12 mouse cellular contexts compared by ENCODE assay signal in the genomic region with DNA sequence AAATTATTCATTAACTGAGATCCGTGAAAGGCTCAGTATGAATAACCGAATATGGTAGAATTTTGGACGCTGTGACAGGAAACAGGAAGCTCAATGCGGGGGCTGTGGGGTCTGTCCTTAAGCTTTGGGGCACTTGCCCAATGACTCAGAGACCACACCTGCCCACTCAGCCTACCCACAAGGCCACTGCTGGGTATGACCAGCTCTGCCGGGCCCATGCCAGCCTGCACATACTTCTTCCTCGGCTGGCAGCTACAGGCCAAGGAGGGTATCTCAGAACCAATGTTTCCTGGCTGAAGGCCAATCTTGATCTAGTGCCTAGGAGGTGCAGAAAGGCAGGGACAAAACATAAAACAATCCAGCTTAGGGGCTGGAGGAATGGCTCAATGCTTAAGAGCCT.
A peak's percentile ranks its signal among the peaks of the same experiment; 100 is the strongest.
DNase-seq lines count a peak whose midpoint lies in the region; ATAC-seq and TF ChIP-seq lines count a peak whose summit lies in the region.
"Had no signal": no experiment of that assay in that cellular context is flagged by ENCODE, and none has a peak within 500 bp of the region (broad histone marks: within the 10 kb centered on the region; RNA-seq: fewer than 3 reads in every experiment).

No protein-coding gene starts in this region.

- H3K4me2 ChIP-seq in kidney, embryonic 15.5 days = no peak overlapping the region
- H3K4me2 ChIP-seq in myocyte (ENCODE audit: low read depth) = peak overlapping the region; percentile 71
- no peak overlapping the region for H3K4me2 ChIP-seq in midbrain, embryonic 13.5 days (replicated peaks)

- no peak overlapping the region for H3K4me3 ChIP-seq in layer of hippocampus, adult 2 months
- H3K4me3 ChIP-seq in brown adipose tissue, adult 24 weeks (ENCODE audit: insufficient read depth, low read depth, low read length) = no peak overlapping the region
- no peak overlapping the region for H3K4me3 ChIP-seq in kidney, embryonic 15.5 days (replicated peaks)
- no peak overlapping the region for H3K4me3 ChIP-seq in myocyte
- no peak overlapping the region for H3K4me3 ChIP-seq in midbrain, embryonic 13.5 days (replicated peaks)

- H3K27me3 ChIP-seq in kidney, embryonic 15.5 days = no peaks in the 10 kb centered on the region
- no peaks in the 10 kb centered on the region for H3K27me3 ChIP-seq in myocyte (ENCODE audit: control insufficient read depth, insufficient read depth, insufficient read length)
- peaks cover 3% of the 10 kb centered on the region; the same call in 1 of the 2 replicates for H3K27me3 ChIP-seq in midbrain, embryonic 13.5 days

- TF ChIP-seq CTCF in layer of hippocampus, adult 2 months (conservative IDR thresholded peaks at IDR 0.05) = no peak

- H3K9ac ChIP-seq in kidney, embryonic 15.5 days = no peak overlapping the region
- no peak overlapping the region for H3K9ac ChIP-seq in midbrain, embryonic 13.5 days (replicated peaks)
- H3K9ac ChIP-seq: forebrain, postnatal 0 days had no signal

- H3K79me2 ChIP-seq in myocyte (ENCODE audit: control insufficient read depth, insufficient read depth) = peaks cover 12% of the 10 kb centered on the region

- 64% methylated on average over 6 of the region's 6 CpGs for WGBS in kidney, embryonic 15.5 days
- WGBS in midbrain, embryonic 13.5 days = 93% methylated on average over 6 of the region's 6 CpGs

- DNase-seq in layer of hippocampus, adult 2 months (ENCODE audit: low spot score in 2 of 2) = no peak
- DNase-seq in layer of hippocampus, adult 9-10 months (ENCODE audit: low spot score) = no peak
- DNase-seq in retina, embryonic 14.5 days (ENCODE audit: low spot score) = no peak
- DNase-seq: cerebellum, adult 18-20 months; forebrain, postnatal 0 days; layer of hippocampus, adult 9-11 months had no signal

- H3ac ChIP-seq in myocyte (ENCODE audit: control insufficient read depth, insufficient read length) = no peak overlapping the region

- H3K27ac ChIP-seq in layer of hippocampus, adult 2 months = 0 out of 2 replicates have a peak overlapping the region, but pooled peaks have one; percentile 25
- 0 out of 2 replicates have a peak overlapping the region, but pooled peaks have one; percentile 1 for H3K27ac ChIP-seq in brown adipose tissue, adult 24 weeks (replicated peaks; ENCODE audit: low read depth, low read length)
- H3K27ac ChIP-seq in kidney, embryonic 15.5 days = no peak overlapping the region
- no peak overlapping the region for H3K27ac ChIP-seq in midbrain, embryonic 13.5 days

- ATAC-seq in kidney, embryonic 15.5 days (replicated peaks; ENCODE audit: low FRiP score) = peak; percentile 76
- ATAC-seq in midbrain, embryonic 13.5 days = no peak
- ATAC-seq in cerebellum, adult (ENCODE audit: insufficient number of reproducible peaks, low FRiP score, low TSS enrichment) = no peak
- ATAC-seq: forebrain, postnatal 0 days; midbrain, embryonic 16.5 days had no signal

- H3K9me3 ChIP-seq in kidney, embryonic 15.5 days (replicated peaks) = no peaks in the 10 kb centered on the region
- no peaks in the 10 kb centered on the region for H3K9me3 ChIP-seq in midbrain, embryonic 13.5 days

- TF ChIP-seq POLR2A in myocyte (IDR thresholded peaks at IDR 0.05; ENCODE audit: insufficient read length, low read depth) = no peak

- H3K4me1 ChIP-seq in brown adipose tissue, adult 24 weeks (ENCODE audit: control insufficient read depth, insufficient read depth, insufficient read length, low read length) = peaks cover 10% of the 10 kb centered on the region
- peaks cover 20% of the 10 kb centered on the region for H3K4me1 ChIP-seq in kidney, embryonic 15.5 days
- H3K4me1 ChIP-seq in midbrain, embryonic 13.5 days (replicated peaks) = peaks cover 17% of the 10 kb centered on the region

- no peaks in the 10 kb centered on the region for H3K36me3 ChIP-seq in kidney, embryonic 15.5 days
- no peaks in the 10 kb centered on the region for H3K36me3 ChIP-seq in myocyte (ENCODE audit: control insufficient read depth, insufficient read depth)
- H3K36me3 ChIP-seq in midbrain, embryonic 13.5 days = no peaks in the 10 kb centered on the region

TF ChIP-seq in myocyte, 11 proteins besides CTCF, POLR2A, EP300 and RAD21:
- TF ChIP-seq E2F4 (IDR thresholded peaks at IDR 0.05; ENCODE audit: insufficient read depth) (no peak), TCF12 (IDR thresholded peaks at IDR 0.05; ENCODE audit: insufficient read depth, poor library complexity, severe bottlenecking) (no peak), REST (IDR thresholded peaks at IDR 0.05; ENCODE audit: insufficient read depth, insufficient read length) (no peak), MAX (IDR thresholded peaks at IDR 0.05; ENCODE audit: low read depth) (no peak), TCF3 (IDR thresholded peaks at IDR 0.05; ENCODE audit: insufficient read length, low read depth) (peak; percentile 22), MYOD1 (IDR thresholded peaks at IDR 0.05; ENCODE audit: control insufficient read depth in 1 of 3, insufficient read length in 2 of 3, low read depth in 2 of 3) (peak in 2 of 3 experiments; percentile 84 to 91), USF1 (IDR thresholded peaks at IDR 0.05; ENCODE audit: low read depth) (no peak), SRF (IDR thresholded peaks at IDR 0.05; ENCODE audit: control insufficient read depth, insufficient read length, low read depth) (peak; percentile 65), POLR2AphosphoS2 (IDR thresholded peaks at IDR 0.05; ENCODE audit: insufficient read length, low read depth) (no peak), CEBPB (IDR thresholded peaks at IDR 0.05; ENCODE audit: insufficient read depth, poor library complexity, severe bottlenecking) (no peak), MYOG (IDR thresholded peaks at IDR 0.05; ENCODE audit: control insufficient read depth in 1 of 3, insufficient read depth in 1 of 3, insufficient read length in 2 of 3, low read depth in 2 of 3) (peak in 2 of 3 experiments; percentile 67 to 86)
TF ChIP-seq in myocyte: peak in this region for 4.

Comparison
In these comparisons a context has a peak if more than half of its experiments do, and no peak if none do; other contexts are left out.
1. H3K27ac ChIP-seq: peak in layer of hippocampus, adult 2 months (single experiment) and brown adipose tissue, adult 24 weeks (single experiment); none in kidney, embryonic 15.5 days (single experiment) and midbrain, embryonic 13.5 days (single experiment).